Mouse (Mus musculus): ENCODE results near the gene Slc38a4. TPM values are rescaled to one million over a fixed set of nuclear protein-coding genes. Genes with fewer than 3 reads are reported as not detected.

The Slc38a4 gene
- total and polyA plus RNA-seq, 3 experiments, result 0.13 to 0.51 (median 0.17) TPM

DNA sequence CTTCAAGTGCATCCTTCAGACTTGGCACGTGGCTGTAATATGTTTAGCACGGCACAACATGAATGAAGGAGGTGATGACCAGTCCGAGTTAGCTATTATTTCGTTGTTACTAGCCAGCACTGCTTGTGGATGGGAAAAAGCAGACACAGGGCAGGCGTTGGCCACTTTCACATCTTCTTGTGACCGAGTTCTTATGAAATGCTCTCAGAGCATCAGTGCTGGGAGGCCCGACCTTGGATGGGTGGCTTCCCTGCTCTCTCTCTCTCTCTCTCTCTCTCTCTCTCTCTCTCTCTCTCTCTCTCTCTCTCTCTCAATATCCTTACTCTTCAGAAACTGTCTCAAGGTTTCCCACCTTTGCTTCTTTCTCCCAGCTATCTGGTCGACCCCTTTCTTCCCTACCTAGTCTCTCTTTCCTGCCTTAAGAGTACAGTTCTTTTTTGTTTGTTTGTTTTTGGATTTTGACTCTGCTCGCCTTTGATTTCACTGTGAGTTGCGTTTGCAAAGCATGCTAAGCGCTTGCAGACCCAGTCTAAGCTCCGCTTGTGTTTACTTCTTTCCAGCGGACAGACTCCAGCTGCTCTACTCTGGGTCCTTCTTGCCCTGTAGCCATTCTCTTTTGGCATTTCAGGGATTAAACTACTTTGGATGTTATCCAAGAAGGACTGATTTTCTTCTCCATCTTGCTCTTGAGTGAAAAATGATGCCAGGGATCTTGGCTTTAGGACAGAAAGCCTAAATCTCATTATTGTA is 72.0 kb downstream of the Slc38a4 start:
- in situ Hi-C loops (cut with MboI; ENCODE audit: low pct_ligation_motif_present, low pct_unique_long_range_greater_than_20kb, low sequenced_read_pairs) (no loop called here), dilution Hi-C loops (cut with MboI; ENCODE audit: extremely low pct_ligation_motif_present, extremely low pct_unique_long_range_greater_than_20kb, low sequenced_read_pairs) (no loop called here)
- TF ChIP-seq ZKSCAN1 (IDR thresholded peaks at IDR 0.05; ENCODE audit: borderline replicate concordance, low read depth, low read length), result no peak
- no peak for TF ChIP-seq POLR2A (IDR thresholded peaks at IDR 0.05; ENCODE audit: low read depth, low read length)
- TF ChIP-seq IRF4 (IDR thresholded peaks at IDR 0.05; ENCODE audit: low read depth, low read length), result no peak
- TF ChIP-seq CHD2 (IDR thresholded peaks at IDR 0.05; ENCODE audit: low read length), result no peak
- TF ChIP-seq USF2 (conservative IDR thresholded peaks at IDR 0.05; ENCODE audit: low read depth, low read length), result no peak
- TF ChIP-seq MYC (IDR thresholded peaks at IDR 0.05; ENCODE audit: low read depth, low read length), result no peak
- TF ChIP-seq MEF2A (IDR thresholded peaks at IDR 0.05; ENCODE audit: borderline replicate concordance, low read depth, low read length), result no peak
- TF ChIP-seq ZNF384 (IDR thresholded peaks at IDR 0.05; ENCODE audit: low read depth, low read length), result no peak
- TF ChIP-seq NELFE (IDR thresholded peaks at IDR 0.05; ENCODE audit: low read depth, low read length), result no peak
- TF ChIP-seq CTCF (conservative IDR thresholded peaks at IDR 0.05 in 1 of 2, IDR thresholded peaks at IDR 0.05 in 1 of 2; ENCODE audit: low read depth in 2 of 2, low read length in 2 of 2), result no peak
- TF ChIP-seq SMC3 (IDR thresholded peaks at IDR 0.05; ENCODE audit: low read depth, low read length), result no peak
- TF ChIP-seq SIN3A (IDR thresholded peaks at IDR 0.05; ENCODE audit: low read length), result no peak
- no peak for TF ChIP-seq MAX (IDR thresholded peaks at IDR 0.05; ENCODE audit: low read length)
- no peak for TF ChIP-seq TBP (conservative IDR thresholded peaks at IDR 0.05; ENCODE audit: low read depth, low read length)
- no peak for TF ChIP-seq JUN (IDR thresholded peaks at IDR 0.05; ENCODE audit: insufficient read depth, low read depth, low read length)
- TF ChIP-seq TCF12 (IDR thresholded peaks at IDR 0.05; ENCODE audit: low read depth, low read length), result no peak
- TF ChIP-seq ETS1 (conservative IDR thresholded peaks at IDR 0.05; ENCODE audit: low read depth, low read length), result no peak
- TF ChIP-seq CHD1 (IDR thresholded peaks at IDR 0.05; ENCODE audit: low read depth, low read length), result no peak
- TF ChIP-seq KAT2A (IDR thresholded peaks at IDR 0.05; ENCODE audit: insufficient replicate concordance, low read length), result no peak
- no peak for TF ChIP-seq RCOR1 (conservative IDR thresholded peaks at IDR 0.05; ENCODE audit: low read depth, low read length)

DNA sequence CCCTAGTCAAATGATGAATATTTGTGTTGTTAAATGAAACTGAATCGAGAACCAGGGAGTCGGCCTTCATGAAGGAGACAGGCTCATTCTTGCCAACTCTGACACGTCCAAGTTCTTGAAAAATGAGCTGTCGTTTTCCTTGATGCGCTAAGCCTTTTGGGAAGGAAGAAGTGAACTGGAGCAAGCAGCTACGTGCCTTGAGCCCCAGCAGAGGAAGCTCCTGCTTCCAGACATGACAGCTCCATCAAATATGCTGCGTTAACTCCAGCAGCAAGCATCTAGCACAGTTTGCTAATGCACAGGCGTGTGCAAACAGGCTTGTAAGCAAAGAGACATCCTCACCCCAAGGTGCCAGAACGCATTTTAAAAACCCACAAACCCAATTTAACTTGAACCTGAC is 80.6 kb downstream of the Slc38a4 start:
- TF ChIP-seq KAT2A (IDR thresholded peaks at IDR 0.05; ENCODE audit: insufficient replicate concordance, low read length), result no peak
- TF ChIP-seq E2F4 (IDR thresholded peaks at IDR 0.05; ENCODE audit: insufficient replicate concordance, low read depth, low read length), result no peak
- TF ChIP-seq TCF12 (IDR thresholded peaks at IDR 0.05; ENCODE audit: low read depth, low read length), result no peak
- no peak for TF ChIP-seq GABPA (IDR thresholded peaks at IDR 0.05; ENCODE audit: insufficient replicate concordance, low read depth, low read length)
- no peak for TF ChIP-seq BHLHE40 (IDR thresholded peaks at IDR 0.05; ENCODE audit: low read depth, low read length)
- TF ChIP-seq ZMIZ1 (IDR thresholded peaks at IDR 0.05; ENCODE audit: low read depth, low read length), result no peak
- no peak for TF ChIP-seq ZNF384 (IDR thresholded peaks at IDR 0.05; ENCODE audit: low read depth, low read length)
- no peak for TF ChIP-seq NRF1 (IDR thresholded peaks at IDR 0.05; ENCODE audit: low read depth, low read length)
- TF ChIP-seq MAZ (IDR thresholded peaks at IDR 0.05; ENCODE audit: low read depth, low read length), result no peak
- no peak for TF ChIP-seq EP300 (IDR thresholded peaks at IDR 0.05; ENCODE audit: low read length)
- no peak for TF ChIP-seq POLR2A (IDR thresholded peaks at IDR 0.05; ENCODE audit: low read depth, low read length)
- TF ChIP-seq IRF4 (IDR thresholded peaks at IDR 0.05; ENCODE audit: low read depth, low read length), result no peak
- TF ChIP-seq USF1 (IDR thresholded peaks at IDR 0.05; ENCODE audit: low read depth, low read length), result no peak
- TF ChIP-seq JUN (IDR thresholded peaks at IDR 0.05; ENCODE audit: insufficient read depth, low read depth, low read length), result no peak
- TF ChIP-seq MXI1 (IDR thresholded peaks at IDR 0.05; ENCODE audit: low read depth, low read length), result no peak
- no peak for TF ChIP-seq ZC3H11A (IDR thresholded peaks at IDR 0.05; ENCODE audit: low read depth, low read length)
- TF ChIP-seq POLR2AphosphoS2 (IDR thresholded peaks at IDR 0.05; ENCODE audit: low read depth, low read length), result no peak
- TF ChIP-seq MAX (IDR thresholded peaks at IDR 0.05; ENCODE audit: low read length), result no peak
- TF ChIP-seq MEF2A (IDR thresholded peaks at IDR 0.05; ENCODE audit: borderline replicate concordance, low read depth, low read length), result no peak
- no peak for TF ChIP-seq TBP (conservative IDR thresholded peaks at IDR 0.05; ENCODE audit: low read depth, low read length)
- DNase-seq (ENCODE audit: extremely low read depth), result no peak
- Histone ChIP-seq H3K27me3 (replicated peaks) (no peaks in the 10 kb centered on the region), H3K4me1 (ENCODE audit: control insufficient read depth in 1 of 2, insufficient read depth in 2 of 2) (no peaks in the 10 kb centered on the region), H3K9me3 (replicated peaks; ENCODE audit: low read length) (no peaks in the 10 kb centered on the region), H3K27ac (ENCODE audit: insufficient read depth, low read depth) (no peak overlapping the region), H3K4me2 (ENCODE audit: insufficient read depth, low read depth, poor library complexity, severe bottlenecking) (no peak overlapping the region), H3K4me3 (replicated peaks in 1 of 3; ENCODE audit: low read depth in 2 of 3, low read length in 2 of 3, poor library complexity in 1 of 3) (no peak overlapping the region), H3K36me3 (replicated peaks in 1 of 2; ENCODE audit: control insufficient read depth in 1 of 2, insufficient read depth in 1 of 2, low read length in 1 of 2) (no peaks in the 10 kb centered on the region), H3K9ac (ENCODE audit: insufficient read depth, low read depth) (no peak overlapping the region), H3K79me2 (replicated peaks; ENCODE audit: control insufficient read depth, extremely low read depth, insufficient read depth, poor library complexity, severe bottlenecking) (no peaks in the 10 kb centered on the region)
- in situ Hi-C loops (cut with MboI; ENCODE audit: low pct_ligation_motif_present, low pct_unique_long_range_greater_than_20kb, low sequenced_read_pairs), result no loop called here
- dilution Hi-C loops (cut with MboI; ENCODE audit: extremely low pct_ligation_motif_present, extremely low pct_unique_long_range_greater_than_20kb, low sequenced_read_pairs), result no loop called here

More for the DNA sequence above, 72.0 kb downstream of the Slc38a4 start:
- no peaks in the 10 kb centered on the region for H3K27me3 ChIP-seq (replicated peaks)
- no peak overlapping the region for H3K9ac ChIP-seq (ENCODE audit: insufficient read depth, low read depth)
- no peak overlapping the region for H3K27ac ChIP-seq (ENCODE audit: insufficient read depth, low read depth)
- H3K4me1 ChIP-seq (ENCODE audit: control insufficient read depth in 1 of 2, insufficient read depth in 2 of 2), result no peaks in the 10 kb centered on the region
- no peak overlapping the region for H3K4me2 ChIP-seq (ENCODE audit: insufficient read depth, low read depth, poor library complexity, severe bottlenecking)
- no peaks in the 10 kb centered on the region for H3K36me3 ChIP-seq (replicated peaks in 1 of 2; ENCODE audit: control insufficient read depth in 1 of 2, insufficient read depth in 1 of 2, low read length in 1 of 2)
- no peaks in the 10 kb centered on the region for H3K9me3 ChIP-seq (replicated peaks; ENCODE audit: low read length)
- no peak for DNase-seq (ENCODE audit: extremely low read depth)
- no peaks in the 10 kb centered on the region for H3K79me2 ChIP-seq (replicated peaks; ENCODE audit: control insufficient read depth, extremely low read depth, insufficient read depth, poor library complexity, severe bottlenecking)
- no peak overlapping the region for H3K4me3 ChIP-seq (replicated peaks in 1 of 3; ENCODE audit: low read depth in 2 of 3, low read length in 2 of 3, poor library complexity in 1 of 3)
